Mouse (Mus musculus) embryonic stem cell, embryonic (primary cell): Measurements from ENCODE around the gene Hk2.

ENCODE experiments used
- CTCF ChIA-PET, 4 experiments: fragments of 300-600 bp in 2 of 4; fragments of 350-600 bp in 2 of 4; sonication (Branson Sonifier 250); formaldehyde crosslinking; loops; one replicate each; lab custom pipeline; 2022; ENCODE audit warnings: inconsistent platforms in 2 of 4; lab: Charles Lee
- POLR2A ChIA-PET, 4 experiments: fragments of 300-600 bp in 2 of 4; fragments of 350-600 bp in 2 of 4; sonication (Branson Sonifier 250); formaldehyde crosslinking; loops; one replicate each; lab custom pipeline; 2022; ENCODE audit warnings: antibody characterized with exemption in 4 of 4, inconsistent platforms in 1 of 4; lab: Charles Lee

Hk2 gene

GRCm38 (mm10) chr6:82756216-82756615 is 18.0 kb downstream of the Hk2 start:
- CTCF ChIA-PET: interaction anchor here in 3 of 4 experiments (0.6 to 4.3 kb wide), 10 partner anchors 9 to 243 kb away, joined by 3 to 51 read pairs (median 6); partner anchors contain the start of genes Hk2 (in 1 of the 3) and Pole4 (in 1 of the 3)

GRCm38 (mm10) chr6:82755338-82755737 is 18.9 kb downstream of the Hk2 start:
- POLR2A ChIA-PET: interaction anchor here in 2 of 4 experiments (0.7 to 18.9 kb wide), 15 partner anchors 8 to 130 kb away, joined by 3 to 277 read pairs (median 5); partner anchors contain the start of genes Hk2 (in 2 of the 2) and Pole4 (in 1 of the 2)
- CTCF ChIA-PET: interaction anchor here (0.5 to 4.3 kb wide), 56 partner anchors 8 to 216 kb away, joined by 3 to 51 read pairs (median 4); partner anchors contain the start of genes Hk2 (in 2 of the 4), Pole4 (in 2 of the 4) and Sema4f (in 1 of the 4)

More at GRCm38 (mm10) chr6:82756216-82756615, 18.0 kb downstream of the Hk2 start:
- POLR2A ChIA-PET: interaction anchor here in 3 of 4 experiments (0.6 to 18.9 kb wide), 6 partner anchors 8 to 126 kb away, joined by 3 to 277 read pairs (median 4); partner anchors contain the start of gene Hk2 (in 2 of the 3)

GRCm38 (mm10) chr6:82754769-82755168 is 19.5 kb downstream of the Hk2 start:
- POLR2A ChIA-PET: interaction anchor here in 3 of 4 experiments (0.6 to 18.9 kb wide), 33 partner anchors 8 to 983 kb away, joined by 3 to 277 read pairs (median 5); partner anchors contain the start of genes Hk2 (in 2 of the 3) and Pole4 (in 1 of the 3)
- CTCF ChIA-PET: interaction anchor here (0.5 to 4.3 kb wide), 64 partner anchors 8 to 215 kb away, joined by 3 to 51 read pairs (median 4); partner anchors contain the start of genes Hk2 (in 2 of the 4), Pole4 (in 2 of the 4) and Sema4f (in 1 of the 4)

- ChIA-PET CTCF (interaction anchor here (0.6 to 4.3 kb wide), 29 partner anchors 9 to 132 kb away, joined by 3 to 51 read pairs (median 4); partner anchors contain the start of genes Hk2 (in 2 of the 4) and Pole4 (in 1 of the 4)), POLR2A (interaction anchor here in 3 of 4 experiments (0.6 to 18.9 kb wide), 39 partner anchors 9 to 372 kb away, joined by 3 to 277 read pairs (median 4); partner anchors contain the start of genes Hk2 (in 2 of the 3) and Pole4 (in 1 of the 3))
Observed at GRCm38 (mm10) chr6:82753638-82754361, 20.5 kb downstream of the Hk2 start.

- ChIA-PET POLR2A (interaction anchor here (0.5 to 18.9 kb wide), 15 partner anchors 9 to 141 kb away, joined by 3 to 277 read pairs (median 6); partner anchors contain the start of genes Hk2 (in 2 of the 4) and Pole4 (in 1 of the 4)), CTCF (interaction anchor here in 3 of 4 experiments (0.6 to 4.3 kb wide), 12 partner anchors 8 to 114 kb away, joined by 3 to 51 read pairs (median 5); partner anchors contain the start of genes Hk2 (in 1 of the 3) and Pole4 (in 1 of the 3))
Observed at GRCm38 (mm10) chr6:82753061-82753460, 21.2 kb downstream of the Hk2 start.

GRCm38 (mm10) chr6:82751791-82752190 is 22.5 kb downstream of the Hk2 start:
- CTCF ChIA-PET: interaction anchor here in 2 of 4 experiments (0.6 to 1.2 kb wide), 4 partner anchors 18 to 135 kb away, joined by 3 read pairs; partner anchors contain the start of gene Hk2 (in 2 of the 2)

GRCm38 (mm10) chr6:82751031-82751430 is 23.2 kb downstream of the Hk2 start:
- ChIA-PET CTCF (interaction anchor here in 2 of 4 experiments (0.6 to 1.2 kb wide), 5 partner anchors 19 to 135 kb away, joined by 3 read pairs; partner anchors contain the start of gene Hk2 (in 2 of the 2)), POLR2A (interaction anchor here in 3 of 4 experiments (0.8 to 18.9 kb wide), 9 partner anchors 12 to 48 kb away, joined by 3 to 277 read pairs (median 4); partner anchors contain the start of genes Hk2 (in 2 of the 3) and Pole4 (in 1 of the 3))

More at GRCm38 (mm10) chr6:82751791-82752190, 22.5 kb downstream of the Hk2 start:
- POLR2A ChIA-PET: interaction anchor here in 3 of 4 experiments (0.7 to 18.9 kb wide), 10 partner anchors 13 to 113 kb away, joined by 3 to 277 read pairs (median 4); partner anchors contain the start of gene Hk2 (in 2 of the 3)

- ChIA-PET CTCF (interaction anchor here in 1 of 4 experiments (0.6 kb wide), 1 partner anchor 22 kb away, joined by 3 read pairs; no protein-coding TSS in a partner anchor), POLR2A (interaction anchor here in 3 of 4 experiments (0.6 to 18.9 kb wide), 9 partner anchors 11 to 793 kb away, joined by 3 to 277 read pairs (median 4); partner anchors contain the start of genes Hk2 (in 2 of the 3) and Pole4 (in 1 of the 3))
Observed at GRCm38 (mm10) chr6:82750063-82750462, 24.2 kb downstream of the Hk2 start.

- CTCF ChIA-PET: no interaction called here
- POLR2A ChIA-PET: interaction anchor here in 3 of 4 experiments (0.6 to 18.9 kb wide), 13 partner anchors 10 to 97 kb away, joined by 3 to 277 read pairs (median 4); partner anchors contain the start of gene Hk2 (in 2 of the 3)
Observed at GRCm38 (mm10) chr6:82748106-82748672, 26.1 kb downstream of the Hk2 start.

GRCm38 (mm10) chr6:82747085-82747484 is 27.2 kb downstream of the Hk2 start:
- ChIA-PET CTCF (interaction anchor here (0.5 to 1.2 kb wide), 7 partner anchors 8 to 613 kb away, joined by 3 to 11 read pairs (median 3); no protein-coding TSS in a partner anchor), POLR2A (interaction anchor here in 3 of 4 experiments (0.7 to 18.9 kb wide), 18 partner anchors 8 to 328 kb away, joined by 3 to 277 read pairs (median 4); partner anchors contain the start of gene Hk2 (in 2 of the 3))

GRCm38 (mm10) chr6:82744553-82744952 is 29.7 kb downstream of the Hk2 start:
- ChIA-PET CTCF (interaction anchor here in 3 of 4 experiments (0.5 to 1.5 kb wide), 7 partner anchors 9 to 52 kb away, joined by 3 to 7 read pairs (median 5); no protein-coding TSS in a partner anchor), POLR2A (interaction anchor here in 3 of 4 experiments (0.9 to 2.9 kb wide), 15 partner anchors 9 to 41 kb away, joined by 3 to 11 read pairs (median 4); no protein-coding TSS in a partner anchor)

GRCm38 (mm10) chr6:82741518-82741880 is 32.8 kb downstream of the Hk2 start:
- POLR2A ChIA-PET: interaction anchor here in 2 of 4 experiments (0.7 to 2.7 kb wide), 15 partner anchors 13 to 151 kb away, joined by 3 to 9 read pairs (median 4); no protein-coding TSS in a partner anchor
- CTCF ChIA-PET: interaction anchor here in 2 of 4 experiments (1.0 to 2.0 kb wide), 3 partner anchors 14 to 17 kb away, joined by 3 to 6 read pairs (median 5); no protein-coding TSS in a partner anchor

GRCm38 (mm10) chr6:82740868-82741517 is 33.3 kb downstream of the Hk2 start:
- ChIA-PET CTCF (interaction anchor here in 1 of 4 experiments (2.0 kb wide), 1 partner anchor 14 kb away, joined by 6 read pairs; no protein-coding TSS in a partner anchor), POLR2A (interaction anchor here in 2 of 4 experiments (1.0 to 2.7 kb wide), 9 partner anchors 12 to 151 kb away, joined by 3 to 9 read pairs (median 4); no protein-coding TSS in a partner anchor)

- CTCF ChIA-PET: interaction anchor here in 1 of 4 experiments (2.0 kb wide), 1 partner anchor 15 kb away, joined by 6 read pairs; no protein-coding TSS in a partner anchor
Observed at GRCm38 (mm10) chr6:82740269-82740668, 34.0 kb downstream of the Hk2 start.

GRCm38 (mm10) chr6:82737634-82738540 is 36.4 kb downstream of the Hk2 start:
- CTCF ChIA-PET: interaction anchor here in 3 of 4 experiments (0.6 to 2.2 kb wide), 7 partner anchors 16 to 24 kb away, joined by 3 to 9 read pairs (median 3); no protein-coding TSS in a partner anchor
- POLR2A ChIA-PET: interaction anchor here in 3 of 4 experiments (0.5 to 5.6 kb wide), 22 partner anchors 9 to 622 kb away, joined by 3 to 68 read pairs (median 6); partner anchors contain the start of genes Hk2 (in 2 of the 3) and Pole4 (in 1 of the 3)

More at GRCm38 (mm10) chr6:82740269-82740668, 34.0 kb downstream of the Hk2 start:
- POLR2A ChIA-PET: interaction anchor here in 2 of 4 experiments (1.0 to 2.3 kb wide), 3 partner anchors 12 to 48 kb away, joined by 3 to 9 read pairs (median 3); no protein-coding TSS in a partner anchor
